Mouse (Mus musculus): ENCODE results near the gene Sec24b. TPM values are rescaled to one million over a fixed set of nuclear protein-coding genes. Genes with fewer than 3 reads are reported as not detected.

Gene Sec24b
- polyA plus RNA-seq, 1 experiment from 2014 or later, result 26.8 TPM

DNA sequence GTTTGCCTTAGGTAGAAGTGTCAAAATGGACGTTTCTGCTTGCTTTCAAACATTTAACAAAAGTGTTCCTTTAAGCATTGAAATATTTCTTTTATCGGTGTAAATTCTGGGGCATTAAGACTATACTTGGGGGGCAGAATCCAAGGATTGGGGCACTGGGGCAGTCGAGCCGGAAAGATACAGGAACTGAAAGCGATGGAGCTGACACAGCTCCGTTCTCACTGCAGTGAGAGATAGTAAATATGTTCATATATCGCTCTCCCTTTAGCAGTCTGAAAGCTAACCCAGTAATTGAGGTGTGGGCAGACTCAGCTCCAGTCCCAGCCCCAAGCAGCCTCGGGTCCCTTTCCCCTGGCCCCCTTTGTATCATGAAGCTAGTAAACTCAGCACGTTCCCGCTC lies 92.3 kb downstream of the Sec24b start:
- Histone ChIP-seq H3K27me3 (no peaks in the 10 kb centered on the region), H3K9ac (replicated peaks) (peak overlapping the region; percentile 59), H3K27ac (replicated peaks) (no peak overlapping the region), H3K4me1 (peaks cover 25% of the 10 kb centered on the region), H3K36me3 (no peaks in the 10 kb centered on the region), H3K4me3 (peak overlapping the region; percentile 61), H3K4me2 (replicated peaks) (peak overlapping the region; percentile 100), H3K9me3 (no peaks in the 10 kb centered on the region)
- ATAC-seq (replicated peaks), result no peak
- 32% methylated on average over 10 of the region's 10 CpGs for WGBS

DNA sequence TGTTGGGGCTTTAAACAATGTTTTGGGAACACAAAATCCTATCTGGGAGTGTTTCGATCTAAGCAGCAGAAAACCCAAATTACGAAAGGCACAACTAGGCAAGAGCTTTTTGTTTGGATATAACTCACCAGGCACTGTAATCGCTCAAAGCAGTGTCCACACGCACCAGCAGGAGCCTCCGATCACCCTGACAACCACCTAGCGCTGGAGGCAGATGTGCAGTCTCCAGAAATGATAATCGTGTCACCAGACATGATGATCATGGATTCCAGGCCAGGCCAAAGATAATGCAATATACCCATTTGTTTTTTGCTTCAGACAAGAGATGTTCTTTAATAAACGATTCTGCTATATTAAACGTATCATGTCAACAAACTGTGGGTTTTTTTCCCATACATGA lies 93.5 kb downstream of the Sec24b start:
- Histone ChIP-seq H3K4me3 (no peak overlapping the region), H3K9ac (replicated peaks) (no peak overlapping the region), H3K4me2 (replicated peaks) (no peak overlapping the region), H3K9me3 (no peaks in the 10 kb centered on the region), H3K4me1 (peaks cover 25% of the 10 kb centered on the region), H3K27me3 (no peaks in the 10 kb centered on the region), H3K27ac (replicated peaks) (no peak overlapping the region), H3K36me3 (no peaks in the 10 kb centered on the region)
- no peak for ATAC-seq (replicated peaks)
- 75% methylated on average over 9 of the region's 9 CpGs for WGBS

DNA sequence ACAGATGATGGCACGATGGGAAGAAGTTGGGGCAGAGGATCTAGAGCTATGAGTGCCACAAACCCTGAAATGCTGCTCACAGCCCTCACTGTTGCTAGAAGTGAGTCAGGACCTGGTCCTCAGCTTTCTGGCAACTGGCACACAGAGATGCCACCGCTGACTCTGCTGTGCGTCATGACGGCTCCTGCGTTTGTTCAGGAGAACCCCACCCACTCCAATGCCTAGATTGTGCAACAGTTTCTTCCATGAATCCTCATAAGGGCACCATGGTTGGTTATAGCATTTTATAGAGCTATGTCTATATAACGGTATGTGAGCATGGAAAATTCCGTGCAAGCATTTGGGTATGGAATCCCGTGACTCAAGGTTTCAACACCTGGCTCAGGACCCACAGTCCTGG lies 96.7 kb downstream of the Sec24b start:
- H3K27me3 ChIP-seq, result no peaks in the 10 kb centered on the region
- H3K4me2 ChIP-seq (replicated peaks), result no peak overlapping the region
- no peak for ATAC-seq (replicated peaks)
- H3K4me1 ChIP-seq, result peaks cover 13% of the 10 kb centered on the region
- H3K9ac ChIP-seq (replicated peaks), result no peak overlapping the region
- 93% methylated on average over 8 of the region's 8 CpGs for WGBS
- no peak overlapping the region for H3K27ac ChIP-seq (replicated peaks)
- no peak overlapping the region for H3K4me3 ChIP-seq
- no peaks in the 10 kb centered on the region for H3K9me3 ChIP-seq
- no peaks in the 10 kb centered on the region for H3K36me3 ChIP-seq

DNA sequence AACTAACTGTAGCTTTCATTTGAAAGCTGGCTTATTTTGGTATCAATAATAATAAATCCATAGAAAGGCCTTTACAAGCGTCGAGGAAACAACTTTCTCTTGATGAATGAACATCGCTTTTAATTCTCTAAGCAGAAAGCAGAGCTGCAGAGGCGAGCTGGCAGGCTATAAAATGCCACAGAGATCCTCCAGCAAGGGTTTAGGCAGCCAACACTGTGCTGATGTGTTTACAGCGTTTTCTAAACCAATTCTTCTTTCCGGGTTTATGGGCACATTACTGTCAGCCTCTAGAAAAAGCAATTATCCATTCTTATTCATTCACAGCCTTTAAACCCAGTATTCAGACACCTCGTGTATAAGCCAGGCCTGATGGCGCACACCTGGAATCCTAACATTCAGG lies 98.8 kb downstream of the Sec24b start:
- H3K9me3 ChIP-seq, result no peaks in the 10 kb centered on the region
- no peaks in the 10 kb centered on the region for H3K36me3 ChIP-seq
- no peak overlapping the region for H3K27ac ChIP-seq (replicated peaks)
- ATAC-seq (replicated peaks), result no peak
- no peaks in the 10 kb centered on the region for H3K27me3 ChIP-seq
- no peak overlapping the region for H3K4me2 ChIP-seq (replicated peaks)
- H3K9ac ChIP-seq (replicated peaks), result no peak overlapping the region
- 0 out of 2 replicates have a peak, but pooled peaks cover 5% of the 10 kb centered on the region for H3K4me1 ChIP-seq
- 51% methylated on average over 8 of the region's 8 CpGs for WGBS
- H3K4me3 ChIP-seq, result no peak overlapping the region

DNA sequence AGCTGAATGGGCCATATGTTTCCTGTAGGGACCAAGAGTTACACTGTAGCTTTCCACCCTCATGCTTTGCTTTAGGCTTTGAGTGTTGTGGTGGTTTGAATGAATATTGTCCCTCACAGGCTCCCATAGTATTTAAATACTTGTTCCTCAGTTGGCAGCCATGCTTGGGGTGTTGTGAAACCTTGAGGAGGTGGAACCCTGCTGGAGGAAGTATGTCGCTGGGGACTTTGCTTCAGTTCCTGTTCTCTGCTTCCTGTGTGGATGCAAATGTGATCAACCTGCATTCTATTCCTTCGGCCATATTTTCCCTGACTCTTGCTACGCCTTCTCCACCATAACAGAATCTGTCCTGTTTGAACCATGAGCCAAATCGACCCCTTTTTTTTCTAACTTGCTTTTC lies 108.1 kb downstream of the Sec24b start:
- Histone ChIP-seq H3K27me3 (no peaks in the 10 kb centered on the region), H3K9me3 (no peaks in the 10 kb centered on the region), H3K9ac (replicated peaks) (no peak overlapping the region), H3K4me1 (no peaks in the 10 kb centered on the region), H3K27ac (replicated peaks) (no peak overlapping the region), H3K4me2 (replicated peaks) (no peak overlapping the region), H3K4me3 (no peak overlapping the region), H3K36me3 (no peaks in the 10 kb centered on the region)
- no peak for ATAC-seq (replicated peaks)
- WGBS, result 91% methylated on average over 4 of the region's 4 CpGs

DNA sequence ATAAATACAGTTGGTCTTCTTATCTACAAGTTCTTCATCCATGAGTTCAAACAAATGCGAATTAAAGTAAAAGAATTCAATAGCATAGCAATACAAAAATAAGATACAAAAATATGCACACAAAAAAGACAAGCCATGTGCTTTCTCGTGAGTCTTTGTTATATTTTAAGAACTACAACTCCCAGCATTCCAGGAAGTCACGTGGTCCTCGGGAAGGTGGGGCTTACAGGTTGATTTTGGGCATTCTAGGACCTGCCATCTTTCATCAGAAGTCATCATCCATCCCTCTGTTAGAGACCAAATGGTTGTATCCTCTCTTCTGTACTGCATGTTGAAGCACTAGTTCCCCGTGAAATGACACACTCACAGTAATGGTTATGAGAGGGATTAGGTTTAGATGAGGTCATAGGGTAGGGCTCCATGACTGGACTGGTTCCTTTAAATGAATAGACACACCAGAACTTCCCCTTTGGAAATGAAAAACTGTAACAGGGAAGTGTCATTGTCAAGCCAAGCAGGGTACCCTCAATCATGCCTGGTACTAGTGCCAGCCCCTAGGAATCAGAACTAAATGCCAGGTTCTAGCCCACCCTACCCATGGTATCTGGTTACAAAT lies 112.1 kb downstream of the Sec24b start:
- Histone ChIP-seq H3K4me1 (no peaks in the 10 kb centered on the region), H3K4me3 (no peak overlapping the region), H3K27me3 (no peaks in the 10 kb centered on the region), H3K9me3 (no peaks in the 10 kb centered on the region), H3K4me2 (replicated peaks) (no peak overlapping the region), H3K27ac (replicated peaks) (no peak overlapping the region), H3K9ac (replicated peaks) (no peak overlapping the region), H3K36me3 (no peaks in the 10 kb centered on the region)
- no peak for ATAC-seq (replicated peaks)
- 89% methylated on average over 5 of the region's 5 CpGs for WGBS

DNA sequence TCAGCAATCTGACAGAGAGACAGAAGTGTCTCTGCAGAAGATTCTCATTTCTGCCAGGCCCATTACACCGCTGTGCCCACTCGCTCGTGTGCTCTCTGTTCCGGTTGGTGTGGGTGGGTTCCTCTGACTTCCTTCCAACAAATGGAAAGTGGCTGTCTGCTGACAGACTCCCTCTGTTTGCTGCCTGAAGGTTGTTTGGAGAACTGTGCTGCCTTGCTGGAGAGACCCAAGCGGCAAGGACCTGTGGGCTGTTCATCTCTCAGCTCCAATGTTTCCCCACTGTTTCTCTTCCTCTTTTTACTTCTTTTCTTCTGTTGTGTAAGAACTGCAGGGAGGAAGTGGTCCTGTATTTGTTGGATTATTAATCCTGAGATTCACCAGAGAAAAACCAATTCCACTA lies 113.0 kb downstream of the Sec24b start:
- no peak for ATAC-seq (replicated peaks)
- H3K9ac ChIP-seq (replicated peaks), result no peak overlapping the region

DNA sequence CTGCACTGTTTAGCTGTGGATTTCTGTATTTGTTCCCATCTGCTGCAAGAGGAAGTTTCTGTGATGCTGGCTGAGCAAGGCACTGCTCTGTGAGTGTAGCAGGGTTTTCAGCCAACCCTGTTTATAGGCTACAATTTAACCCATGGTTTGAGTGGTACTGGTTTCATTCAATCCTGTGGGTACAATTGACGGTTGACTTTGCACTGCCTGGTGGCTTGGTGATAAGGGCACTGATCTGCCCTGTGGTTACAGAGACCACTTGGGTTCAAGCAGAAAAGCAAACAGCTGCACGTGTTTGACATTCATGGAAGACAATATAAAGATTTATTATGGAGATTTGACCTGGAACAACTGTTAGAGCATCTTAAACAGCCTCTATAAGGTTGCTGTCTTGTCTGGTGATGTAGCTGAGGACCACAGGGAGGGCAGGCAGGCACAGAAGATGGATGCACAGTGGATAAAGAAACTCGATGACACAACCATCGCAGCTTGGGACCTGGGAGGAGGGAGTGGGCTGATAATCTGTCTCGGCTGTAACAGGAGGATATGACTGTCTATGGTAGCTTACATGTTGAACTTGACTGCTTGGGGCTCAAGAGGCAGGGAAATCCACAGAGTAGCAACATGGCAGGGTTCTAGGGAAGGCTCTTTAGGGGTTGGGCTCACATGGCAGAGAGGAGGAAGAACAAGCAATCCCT lies 115.0 kb downstream of the Sec24b start:
- Histone ChIP-seq H3K9me3 (no peaks in the 10 kb centered on the region), H3K4me3 (no peak overlapping the region), H3K27me3 (no peaks in the 10 kb centered on the region), H3K4me2 (replicated peaks) (no peak overlapping the region), H3K9ac (replicated peaks) (no peak overlapping the region), H3K4me1 (no peaks in the 10 kb centered on the region), H3K36me3 (no peaks in the 10 kb centered on the region), H3K27ac (replicated peaks) (no peak overlapping the region)
- WGBS, result 84% methylated on average over 5 of the region's 5 CpGs
- no peak for ATAC-seq (replicated peaks)

More for the DNA sequence above, 113.0 kb downstream of the Sec24b start:
- H3K4me1 ChIP-seq, result no peaks in the 10 kb centered on the region
- WGBS, result 95% methylated on average over 5 of the region's 5 CpGs
- no peak overlapping the region for H3K27ac ChIP-seq (replicated peaks)
- H3K4me3 ChIP-seq, result no peak overlapping the region
- H3K27me3 ChIP-seq, result no peaks in the 10 kb centered on the region
- no peaks in the 10 kb centered on the region for H3K9me3 ChIP-seq
- no peaks in the 10 kb centered on the region for H3K36me3 ChIP-seq
- no peak overlapping the region for H3K4me2 ChIP-seq (replicated peaks)

DNA sequence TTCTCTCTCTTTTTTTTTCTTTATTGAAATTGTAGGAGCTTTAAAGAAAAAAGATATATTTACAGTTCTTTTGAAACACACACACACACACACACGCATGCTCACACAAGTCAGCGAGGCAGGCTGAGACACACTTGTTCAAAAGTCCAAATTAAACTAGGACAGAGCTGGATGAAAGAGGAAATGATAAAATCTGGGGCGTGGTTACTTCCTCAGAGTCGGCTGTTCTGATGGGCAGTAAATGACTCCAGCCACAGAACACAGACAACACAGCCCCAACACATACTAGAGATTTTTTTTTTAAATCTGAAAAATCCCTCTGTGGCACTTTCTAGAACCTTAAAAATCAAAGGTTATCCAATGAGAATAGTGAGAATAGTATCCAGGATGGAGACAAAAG lies 117.5 kb downstream of the Sec24b start:
- Histone ChIP-seq H3K27me3 (no peaks in the 10 kb centered on the region), H3K4me3 (no peak overlapping the region), H3K27ac (replicated peaks) (no peak overlapping the region), H3K9me3 (no peaks in the 10 kb centered on the region), H3K9ac (replicated peaks) (no peak overlapping the region), H3K4me1 (no peaks in the 10 kb centered on the region), H3K4me2 (replicated peaks) (no peak overlapping the region), H3K36me3 (no peaks in the 10 kb centered on the region)
- WGBS, result 90% methylated on average over 4 of the region's 4 CpGs
- ATAC-seq (replicated peaks), result no peak

DNA sequence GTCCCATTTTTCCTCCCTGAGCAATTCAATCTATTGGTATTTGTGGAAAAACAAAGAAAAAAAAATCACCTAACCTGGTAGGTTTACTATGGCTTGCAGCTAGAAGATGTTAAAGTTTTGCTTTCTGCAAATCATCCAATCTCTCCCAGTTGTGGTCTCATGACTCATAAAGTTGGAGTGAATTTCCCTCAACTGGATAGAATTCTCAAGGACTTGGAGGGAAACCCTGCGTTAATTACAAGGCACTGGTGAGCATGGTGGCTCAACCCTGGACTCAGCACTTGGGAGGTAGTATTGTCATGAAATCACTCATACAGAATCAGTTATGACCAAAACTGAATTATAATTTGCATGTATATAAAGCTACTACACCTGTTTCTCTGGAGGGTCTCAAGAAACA lies 120.1 kb downstream of the Sec24b start:
- no peak overlapping the region for H3K4me3 ChIP-seq
- H3K9me3 ChIP-seq, result no peaks in the 10 kb centered on the region
- H3K27me3 ChIP-seq, result no peaks in the 10 kb centered on the region
- H3K9ac ChIP-seq (replicated peaks), result no peak overlapping the region
- WGBS, result 98% methylated on average over 1 of the region's 1 CpGs
- peaks cover 3% of the 10 kb centered on the region for H3K4me1 ChIP-seq
- H3K27ac ChIP-seq (replicated peaks), result no peak overlapping the region
- ATAC-seq (replicated peaks), result no peak
- H3K4me2 ChIP-seq (replicated peaks), result no peak overlapping the region
- no peaks in the 10 kb centered on the region for H3K36me3 ChIP-seq

DNA sequence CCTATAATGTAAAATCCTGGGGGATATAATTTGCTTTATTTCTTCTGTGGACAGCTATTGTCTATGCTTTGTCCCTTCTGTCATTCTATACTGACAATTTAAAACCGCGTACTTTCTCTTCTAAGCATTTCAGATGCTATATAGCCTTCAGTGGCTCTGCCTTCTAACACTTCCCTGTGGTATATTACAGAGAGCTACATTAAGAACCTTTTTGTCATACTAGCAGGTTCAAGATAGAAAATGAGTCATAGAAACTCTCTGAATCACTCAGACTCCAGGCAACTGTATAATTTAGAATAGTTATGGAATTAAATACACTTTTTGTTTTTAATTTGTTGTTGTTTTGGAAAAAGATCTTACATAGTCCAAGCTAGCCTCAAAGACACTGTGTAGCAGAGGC lies 120.6 kb downstream of the Sec24b start:
- 92% methylated on average over 2 of the region's 2 CpGs for WGBS
- Histone ChIP-seq H3K27ac (replicated peaks) (no peak overlapping the region), H3K9me3 (no peaks in the 10 kb centered on the region), H3K36me3 (no peaks in the 10 kb centered on the region), H3K27me3 (no peaks in the 10 kb centered on the region), H3K9ac (replicated peaks) (no peak overlapping the region), H3K4me3 (no peak overlapping the region), H3K4me2 (replicated peaks) (no peak overlapping the region), H3K4me1 (peaks cover 3% of the 10 kb centered on the region)
- ATAC-seq (replicated peaks), result no peak

DNA sequence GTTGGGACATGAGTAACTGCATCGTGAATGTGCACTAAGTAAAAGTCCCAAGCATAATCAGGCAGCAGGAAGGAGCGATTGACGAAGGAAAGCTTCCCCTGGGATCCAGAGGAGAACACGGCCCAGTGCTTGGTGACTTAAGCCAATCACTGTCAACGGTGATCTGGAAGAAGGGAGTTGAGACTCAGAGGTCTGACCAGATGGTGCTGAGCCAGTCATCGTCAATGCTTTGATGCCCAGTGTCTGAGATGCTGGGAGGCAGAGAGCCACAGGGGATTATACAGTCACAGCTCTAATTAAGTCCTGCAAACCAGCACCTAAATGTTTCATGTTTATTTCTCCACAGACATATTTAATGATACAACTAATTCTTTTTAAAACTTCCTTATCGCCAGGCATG lies 122.3 kb downstream of the Sec24b start:
- H3K36me3 ChIP-seq, result no peaks in the 10 kb centered on the region
- WGBS, result 58% methylated on average over 7 of the region's 7 CpGs
- H3K4me1 ChIP-seq, result peaks cover 3% of the 10 kb centered on the region
- no peaks in the 10 kb centered on the region for H3K27me3 ChIP-seq
- H3K4me2 ChIP-seq (replicated peaks), result no peak overlapping the region
- H3K4me3 ChIP-seq, result no peak overlapping the region
- H3K9me3 ChIP-seq, result no peaks in the 10 kb centered on the region
- no peak overlapping the region for H3K9ac ChIP-seq (replicated peaks)
- H3K27ac ChIP-seq (replicated peaks), result no peak overlapping the region
- no peak for ATAC-seq (replicated peaks)

DNA sequence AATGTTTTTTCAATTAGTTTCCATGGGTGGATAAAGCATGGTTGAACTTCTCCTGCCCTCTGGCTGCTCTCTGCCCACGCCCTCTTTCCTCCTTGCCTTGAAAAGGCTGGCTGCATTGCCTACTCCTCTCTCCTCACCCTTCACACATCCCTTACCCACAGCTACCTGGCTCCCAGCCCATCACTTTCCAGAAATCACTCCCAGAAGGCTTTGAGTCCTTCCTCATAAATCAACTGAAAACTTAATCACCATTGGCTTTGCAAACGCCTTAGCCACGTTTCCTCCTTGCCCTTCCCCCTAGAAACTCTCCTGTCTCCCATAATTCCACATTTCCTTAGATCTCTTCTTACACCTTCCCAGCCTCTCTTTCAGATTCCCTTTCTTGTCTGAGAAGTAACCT lies 123.5 kb downstream of the Sec24b start:
- H3K4me1 ChIP-seq, result peaks cover 3% of the 10 kb centered on the region
- H3K27ac ChIP-seq (replicated peaks), result no peak overlapping the region
- H3K36me3 ChIP-seq, result no peaks in the 10 kb centered on the region
- H3K4me3 ChIP-seq, result no peak overlapping the region
- no peak overlapping the region for H3K4me2 ChIP-seq (replicated peaks)
- H3K9ac ChIP-seq (replicated peaks), result no peak overlapping the region
- ATAC-seq (replicated peaks), result no peak
- WGBS, result 70% methylated on average over 3 of the region's 3 CpGs
- H3K9me3 ChIP-seq, result no peaks in the 10 kb centered on the region
- no peaks in the 10 kb centered on the region for H3K27me3 ChIP-seq

Data from forebrain, embryonic 15.5 days (tissue).